ENCODE assay signal across 25 mouse cellular contexts in genomic region chr11:68142296-68142695, GRCm38 (mm10).
A peak's percentile ranks its signal among the peaks of the same experiment; 100 is the strongest.
DNase-seq lines count a peak whose midpoint lies in the region; ATAC-seq and TF ChIP-seq lines count a peak whose summit lies in the region.
"Had no signal": no experiment of that assay in that cellular context is flagged by ENCODE, and none has a peak within 500 bp of the region (broad histone marks: within the 10 kb centered on the region; RNA-seq: fewer than 3 reads in every experiment).

No protein-coding gene starts in this region.

- H3K9ac ChIP-seq in forebrain, postnatal 0 days = no peak overlapping the region
- H3K9ac ChIP-seq in forebrain, embryonic 13.5 days = no peak overlapping the region
- no peak overlapping the region for H3K9ac ChIP-seq in lung, postnatal 0 days (replicated peaks; ENCODE audit: low read depth)
- H3K9ac ChIP-seq: embryonic facial prominence, embryonic 13.5 days; heart, embryonic 15.5 days; hindbrain, embryonic 12.5 days; hindbrain, embryonic 15.5 days had no signal

- TF ChIP-seq CTCF in forebrain, postnatal 0 days (IDR thresholded peaks at IDR 0.05; ENCODE audit: low read depth) = no peak
- no peak for TF ChIP-seq CTCF in lung, postnatal 0 days (IDR thresholded peaks at IDR 0.05)

- WGBS in forebrain, postnatal 0 days = 34% methylated on average over 8 of the region's 8 CpGs
- 39% methylated on average over 8 of the region's 8 CpGs for WGBS in forebrain, embryonic 13.5 days
- WGBS in lung, postnatal 0 days = 34% methylated on average over 8 of the region's 8 CpGs

- H3K27me3 ChIP-seq in forebrain, postnatal 0 days (ENCODE audit: insufficient read depth, low read length) = no peaks in the 10 kb centered on the region; the same call in 1 of the 2 replicates
- peaks cover 10% of the 10 kb centered on the region; the same call in 1 of the 2 replicates for H3K27me3 ChIP-seq in forebrain, embryonic 13.5 days
- H3K27me3 ChIP-seq in lung, postnatal 0 days (replicated peaks; ENCODE audit: insufficient read depth, low read length) = no peaks in the 10 kb centered on the region
- H3K27me3 ChIP-seq: CH12.LX; embryonic facial prominence, embryonic 13.5 days; heart, embryonic 15.5 days; hindbrain, embryonic 12.5 days; hindbrain, embryonic 15.5 days had no signal

- no peak for TF ChIP-seq EP300 in lung, postnatal 0 days (IDR thresholded peaks at IDR 0.05)

- peak; percentile 17 for DNase-seq in forebrain, postnatal 0 days
- peak; percentile 24 for DNase-seq in lung, postnatal 0 days (ENCODE audit: low spot score)
- DNase-seq in lung, postnatal 4 days = no peak
- DNase-seq in R1 (ENCODE audit: low read depth, low spot score) = peak; percentile 61
- no peak for DNase-seq in adrenal gland, postnatal 14 days
- DNase-seq: adrenal gland, postnatal 10 days; B cell, adult 2 months; cerebellum, adult 11 months; cerebellum, adult 2 months; cerebellum, adult 9-11 months; cerebellum, postnatal 25 days; gastrocnemius, postnatal 10 days; gastrocnemius, postnatal 36 days; heart, postnatal 14 days; kidney, adult 8-10 months had no signal

- H3K27ac ChIP-seq in forebrain, postnatal 0 days (ENCODE audit: low read depth, low read length) = no peak overlapping the region
- H3K27ac ChIP-seq in forebrain, embryonic 13.5 days = no peak overlapping the region
- H3K27ac ChIP-seq in lung, postnatal 0 days (ENCODE audit: low read length) = no peak overlapping the region
- H3K27ac ChIP-seq: embryonic facial prominence, embryonic 13.5 days; forebrain, embryonic 10.5 days; heart, embryonic 15.5 days; hindbrain, embryonic 12.5 days; hindbrain, embryonic 15.5 days had no signal

- H3K4me1 ChIP-seq in forebrain, postnatal 0 days (ENCODE audit: insufficient read depth) = peaks cover 24% of the 10 kb centered on the region
- H3K4me1 ChIP-seq in forebrain, embryonic 13.5 days = peaks cover 36% of the 10 kb centered on the region
- no peaks in the 10 kb centered on the region for H3K4me1 ChIP-seq in lung, postnatal 0 days (ENCODE audit: insufficient read depth, low read depth, low read length)

- ATAC-seq in forebrain, postnatal 0 days = peak; percentile 53
- no peak for ATAC-seq in forebrain, embryonic 13.5 days
- peak; percentile 47 for ATAC-seq in lung, postnatal 0 days
- ATAC-seq: forebrain, embryonic 14.5 days; intestine, postnatal 0 days had no signal

- H3K36me3 ChIP-seq in forebrain, postnatal 0 days (ENCODE audit: insufficient read depth) = no peaks in the 10 kb centered on the region
- no peaks in the 10 kb centered on the region for H3K36me3 ChIP-seq in forebrain, embryonic 13.5 days (ENCODE audit: poor library complexity, severe bottlenecking)
- H3K36me3 ChIP-seq in lung, postnatal 0 days (ENCODE audit: insufficient read depth, low read length) = no peaks in the 10 kb centered on the region
- H3K36me3 ChIP-seq: embryonic facial prominence, embryonic 13.5 days; forebrain, embryonic 10.5 days; heart, embryonic 15.5 days; hindbrain, embryonic 12.5 days; hindbrain, embryonic 15.5 days had no signal

- no peak overlapping the region for H3K4me3 ChIP-seq in forebrain, postnatal 0 days (ENCODE audit: low read depth, low read length)
- no peak overlapping the region for H3K4me3 ChIP-seq in forebrain, embryonic 13.5 days
- H3K4me3 ChIP-seq in lung, postnatal 0 days (ENCODE audit: low read depth, low read length) = no peak overlapping the region
- H3K4me3 ChIP-seq: embryonic facial prominence, embryonic 13.5 days; forebrain, embryonic 10.5 days; heart, embryonic 15.5 days; hindbrain, embryonic 12.5 days; hindbrain, embryonic 15.5 days had no signal

- no peak overlapping the region for H3K4me2 ChIP-seq in forebrain, postnatal 0 days (ENCODE audit: low read depth)
- no peak overlapping the region for H3K4me2 ChIP-seq in forebrain, embryonic 13.5 days
- H3K4me2 ChIP-seq in lung, postnatal 0 days (replicated peaks; ENCODE audit: low read depth, low read length) = no peak overlapping the region
- H3K4me2 ChIP-seq: embryonic facial prominence, embryonic 13.5 days; heart, embryonic 11.5 days; heart, embryonic 15.5 days; hindbrain, embryonic 12.5 days; hindbrain, embryonic 15.5 days had no signal

- no peaks in the 10 kb centered on the region for H3K9me3 ChIP-seq in forebrain, postnatal 0 days (ENCODE audit: low read length)
- no peaks in the 10 kb centered on the region for H3K9me3 ChIP-seq in forebrain, embryonic 13.5 days (replicated peaks)
- no peaks in the 10 kb centered on the region for H3K9me3 ChIP-seq in lung, postnatal 0 days (ENCODE audit: low read length)
- H3K9me3 ChIP-seq: embryonic facial prominence, embryonic 13.5 days; forebrain, embryonic 10.5 days; heart, embryonic 15.5 days; hindbrain, embryonic 12.5 days; hindbrain, embryonic 15.5 days had no signal

Comparison
In these comparisons a context has a peak if more than half of its experiments do, and no peak if none do; other contexts are left out.
1. DNase-seq: peak in forebrain, postnatal 0 days (single experiment), lung, postnatal 0 days (single experiment) and R1 (single experiment); none in lung, postnatal 4 days (0 of 2) and adrenal gland, postnatal 14 days (single experiment).